In genomic region chr13:22041142-22041536, GRCm38 (mm10) we compare ENCODE assay signal across 8 mouse cellular contexts. TPM values are rescaled to one million over a fixed set of nuclear protein-coding genes. Genes with fewer than 3 reads are reported as not detected.
DNase-seq lines count a peak whose midpoint lies in the region; ATAC-seq and TF ChIP-seq lines count a peak whose summit lies in the region.
"Not testable (repeated sequence)": the region's sequence is repeated elsewhere in the genome, so short reads cannot be mapped to it uniquely, and the experiment has no call there.

Gene Hist1h4i, minus strand, starts transcription at chr13:22041362.

- WGBS in cerebellum, adult 2 months = under 1% methylated on average over 27 of the region's 27 CpGs
- under 1% methylated on average over 21 of the region's 27 CpGs for WGBS in forebrain, postnatal 0 days
- WGBS in neural tube, embryonic 14.5 days = under 1% methylated on average over 22 of the region's 27 CpGs

- not testable (repeated sequence) for H3K9me3 ChIP-seq in G1E (replicated peaks); forebrain, postnatal 0 days (ENCODE audit: low read length); neural tube, embryonic 14.5 days (ENCODE audit: control insufficient read depth, low read length)

- H3K4me1 ChIP-seq in G1E (ENCODE audit: insufficient read depth, low read depth, low read length) = peaks cover 27% of the 10 kb centered on the region
- not testable (repeated sequence) for H3K4me1 ChIP-seq in cerebellum, adult 2 months (ENCODE audit: control insufficient read depth, insufficient read depth, low read length); testis, adult 2 months (ENCODE audit: control insufficient read depth, insufficient read depth, low read length)
- peaks cover 17% of the 10 kb centered on the region for H3K4me1 ChIP-seq in forebrain, postnatal 0 days (ENCODE audit: insufficient read depth)
- H3K4me1 ChIP-seq in neural tube, embryonic 14.5 days (ENCODE audit: control insufficient read depth, insufficient read depth, low read length) = peaks cover 21% of the 10 kb centered on the region

- H3K27me3 ChIP-seq in G1E (ENCODE audit: insufficient read depth, low read length); cerebellum, adult 2 months (ENCODE audit: control insufficient read depth, insufficient read depth, low read length); forebrain, postnatal 0 days (ENCODE audit: insufficient read depth, low read length); neural tube, embryonic 14.5 days (ENCODE audit: control insufficient read depth, insufficient read depth, low read length); testis, adult 2 months (ENCODE audit: control insufficient read depth, insufficient read depth, low read length): not testable (repeated sequence)

- H3K4me2 ChIP-seq in forebrain, postnatal 0 days (ENCODE audit: low read depth) = peak within 1 kb of the TSS; percentile 71
- peak within 1 kb of the TSS; percentile 68 for H3K4me2 ChIP-seq in neural tube, embryonic 14.5 days (ENCODE audit: low read depth, low read length)

- TF ChIP-seq POLR2A in cerebellum, adult 2 months (IDR thresholded peaks at IDR 0.05; ENCODE audit: borderline replicate concordance, insufficient read depth, low read length) = peak; percentile 93; the same call in 1 of the 2 replicates
- TF ChIP-seq POLR2A in testis, adult 2 months (IDR thresholded peaks at IDR 0.05; ENCODE audit: control insufficient read depth, low read depth, low read length) = peak; percentile 83

- peak within 1 kb of the TSS; percentile 35; the same call in 1 of the 2 replicates for H3K27ac ChIP-seq in cerebellum, adult 2 months (ENCODE audit: insufficient read depth, low read length)
- H3K27ac ChIP-seq in forebrain, postnatal 0 days (ENCODE audit: low read depth, low read length) = peak within 1 kb of the TSS; percentile 79
- peak within 1 kb of the TSS; percentile 76 for H3K27ac ChIP-seq in neural tube, embryonic 14.5 days (ENCODE audit: low read depth, low read length)
- peak within 1 kb of the TSS; percentile 89 for H3K27ac ChIP-seq in testis, adult 2 months (ENCODE audit: control insufficient read depth, insufficient read depth, low read depth, low read length)

- TF ChIP-seq CTCF in G1E (IDR thresholded peaks at IDR 0.05; ENCODE audit: low read depth, low read length); cerebellum, adult 2 months (IDR thresholded peaks at IDR 0.05; ENCODE audit: borderline replicate concordance, insufficient read depth, low read depth, low read length); forebrain, postnatal 0 days (IDR thresholded peaks at IDR 0.05; ENCODE audit: low read depth); testis, adult 2 months (IDR thresholded peaks at IDR 0.05; ENCODE audit: control insufficient read depth, insufficient read depth, insufficient replicate concordance, low read depth, low read length): not testable (repeated sequence)

- not testable (repeated sequence) for H3K36me3 ChIP-seq in G1E (replicated peaks); forebrain, postnatal 0 days (ENCODE audit: insufficient read depth); neural tube, embryonic 14.5 days (ENCODE audit: control insufficient read depth, insufficient read depth, low read length); testis, adult 2 months (ENCODE audit: control insufficient read depth, insufficient read depth, low read length)

- DNase-seq in G1E (ENCODE audit: low spot score) = peak; percentile 47
- peak; percentile 95 to 98 for DNase-seq in cerebellum, adult 2 months
- peak; percentile 96 for DNase-seq in forebrain, postnatal 0 days
- peak; percentile 95 to 98 for DNase-seq in heart, postnatal 36 days
- peak; percentile 94 to 98 for DNase-seq in layer of hippocampus, adult 18-20 months (ENCODE audit: low spot score in 2 of 2)
- peak; percentile 92 to 93 for DNase-seq in lung, adult 18-20 months

- H3K4me3 ChIP-seq in G1E (ENCODE audit: low read depth, low read length) = peak within 1 kb of the TSS; percentile 66
- peak within 1 kb of the TSS; percentile 52 for H3K4me3 ChIP-seq in cerebellum, adult 2 months (replicated peaks; ENCODE audit: insufficient read depth, low read depth, low read length)
- H3K4me3 ChIP-seq in forebrain, postnatal 0 days (ENCODE audit: low read depth, low read length) = peak within 1 kb of the TSS; percentile 40
- H3K4me3 ChIP-seq in neural tube, embryonic 14.5 days (ENCODE audit: low read depth, low read length) = peak within 1 kb of the TSS; percentile 36
- H3K4me3 ChIP-seq in testis, adult 2 months (ENCODE audit: control insufficient read depth, low read depth, low read length) = peak within 1 kb of the TSS; percentile 77

- intact Hi-C loops in heart, postnatal 36 days (cut with DNase I) = loop anchor here (2.0 to 10.0 kb wide), 8 partner anchors 216 to 1701 kb away; partner anchors contain the start of genes Hist1h1t, Hist1h2af, Hist1h2ai and Hist1h2bc

- ATAC-seq in G1E (ENCODE audit: extremely low read depth, insufficient number of reproducible peaks, low FRiP score, poor library complexity, severe bottlenecking) = peak; percentile 17
- peak; percentile 71 for ATAC-seq in forebrain, postnatal 0 days
- peak; percentile 70 for ATAC-seq in neural tube, embryonic 14.5 days (ENCODE audit: low read depth)

- H3K9ac ChIP-seq in forebrain, postnatal 0 days = peak within 1 kb of the TSS; percentile 42
- H3K9ac ChIP-seq in neural tube, embryonic 14.5 days (replicated peaks; ENCODE audit: low read depth, low read length) = peak within 1 kb of the TSS; percentile 42; the same call in 1 of the 2 replicates

RNA-seq across cellular contexts. Expression of gene Hist1h4i, which starts in this region (rescaled TPM):
- total RNA-seq in G1E (2014; fragmentation: Nextera tagmentation) (26.2 and 52.2 TPM in 2 replicates), G1E (2017) (284 and 309 TPM in 2 replicates)
- 12.6 and 17.3 TPM in 2 replicates for polyA plus RNA-seq in G1E (2012)
- 8.8 and 9.8 TPM in 2 replicates for polyA plus RNA-seq in cerebellum, adult 2 months (2012; rRNA removed)
- 26.4 and 44.9 TPM in 2 replicates for total RNA-seq in forebrain, postnatal 0 days (2014; rRNA removed)
- polyA plus RNA-seq in forebrain, postnatal 0 days (2015; fragmentation: Nextera tagmentation; extraction: Ambion mirVana) = 4.2 and 5.8 TPM in 2 replicates
- 10 to 100 TPM; 15.8 to 18.6 TPM for total RNA-seq in heart, postnatal 36 days (2021)
- 10 to 100 TPM; 65.4 to 84.2 TPM for total RNA-seq in layer of hippocampus, adult 18-20 months (2021)
- polyA plus RNA-seq in neural tube, embryonic 14.5 days (2014; fragmentation: Nextera tagmentation; extraction: Ambion mirVana) = 5.7 and 5.8 TPM in 2 replicates
- polyA plus RNA-seq in testis, adult 2 months (2012; rRNA removed) = 3.7 and 6.6 TPM in 2 replicates

Comparison
In these comparisons a context has a peak if more than half of its experiments do, and no peak if none do; other contexts are left out.
1. Peak in every context shown above with its lines: DNase-seq, ATAC-seq, H3K4me3 ChIP-seq and H3K27ac ChIP-seq.
2. ATAC-seq: peak in every context shown above with its lines; median percentile 71 in forebrain, postnatal 0 days; 70 in neural tube, embryonic 14.5 days; 17 in G1E.
3. H3K27ac ChIP-seq: peak in every context shown above with its lines; median percentile 89 in testis, adult 2 months; 79 in forebrain, postnatal 0 days; 76 in neural tube, embryonic 14.5 days; 35 in cerebellum, adult 2 months.